Mouse (Mus musculus) heart, adult 8-10 months (tissue): ENCODE data around the gene Lce3f. TPM values are rescaled to one million over a fixed set of nuclear protein-coding genes. Genes with fewer than 3 reads are reported as not detected.

Experiments
- DNase-seq: peaks from one replicate; pipeline ENCODE4 v3.0.0; 2022; ENCODE audit warnings: low spot score
- total RNA-seq, 4 experiments: library from RNA; stranded (reverse); gene quantifications; 2 replicates each; pipeline ENCODE4 v1.2.4; 2022

Gene Lce3f
- total RNA-seq, result not detected

DNA sequence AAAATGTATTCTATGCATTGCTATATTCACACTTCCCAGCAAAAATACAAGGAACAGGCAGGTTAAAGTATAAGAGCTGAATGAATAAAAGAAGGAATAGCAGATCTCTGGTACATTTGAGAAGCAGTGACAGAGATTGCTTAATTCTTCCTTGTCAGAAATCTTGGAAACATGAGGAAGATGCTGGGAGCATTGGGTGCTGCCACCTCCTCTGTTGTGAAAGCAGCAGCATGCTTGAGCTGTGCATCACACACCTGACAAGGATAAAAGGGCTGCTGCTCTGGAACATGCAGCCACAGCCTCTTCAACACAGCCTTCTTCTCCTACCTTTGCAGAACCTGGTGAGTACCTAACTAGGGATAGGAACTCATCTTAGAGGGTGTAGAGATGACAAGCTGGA, at the start of gene Lce3f:
TSS of gene Lce3f (plus strand) at position 301 of the 400 bp plus-strand sequence.
- no peak for DNase-seq

- no peak for DNase-seq
Measured at GRCm38 (mm10) chr3:92944186-92944585, 47.8 kb upstream of the Lce3f start, which contains the start of gene Lce3c. Gene Lce3c, plus strand, starts transcription at chr3:92944486.

DNA sequence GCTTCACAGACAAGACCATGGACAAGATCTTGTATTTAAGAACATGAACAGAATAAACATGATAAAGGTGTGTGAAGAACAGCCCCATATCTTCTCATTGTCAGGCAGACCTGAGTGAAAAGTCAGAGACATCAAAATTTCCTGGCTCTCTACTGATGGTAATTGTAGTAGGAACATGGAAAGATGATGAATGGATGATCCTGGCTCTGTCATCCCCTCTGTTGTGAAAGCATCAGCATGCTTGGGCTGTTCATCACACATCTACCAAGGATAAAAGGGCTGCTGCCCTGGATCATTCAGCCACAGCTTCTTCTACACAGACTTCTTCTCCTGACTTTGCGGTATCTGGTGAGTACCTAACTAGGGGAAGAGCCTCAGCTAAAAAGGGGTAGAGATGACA, 34.9 kb upstream of the Lce3f start, which contains the start of gene Lce3d:
TSS of gene Lce3d (plus strand) at position 301 of the 400 bp plus-strand sequence.
- no peak for DNase-seq

DNA sequence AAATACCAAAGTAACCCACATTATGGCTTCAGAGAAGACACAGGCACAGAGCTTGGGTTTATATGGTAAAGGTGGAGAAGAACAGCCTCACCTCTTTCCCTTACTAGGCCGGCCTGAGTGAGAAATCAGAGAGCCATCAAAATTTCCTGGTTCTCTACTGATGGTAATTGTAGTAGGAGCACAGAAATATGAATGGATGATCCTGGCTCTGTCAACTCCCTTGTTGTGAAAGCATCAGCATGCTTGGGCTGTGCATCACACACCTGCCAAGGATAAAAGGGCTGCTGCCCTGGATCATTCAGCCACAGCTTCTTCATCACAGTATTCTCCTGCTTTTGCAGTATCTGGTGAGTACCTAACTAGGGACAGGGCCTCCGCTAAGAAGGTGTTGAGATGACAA, 25.3 kb upstream of the Lce3f start, which contains the start of gene Lce3e:
TSS of gene Lce3e (plus strand) at position 301 of the 400 bp plus-strand sequence.
- DNase-seq, result no peak

DNA sequence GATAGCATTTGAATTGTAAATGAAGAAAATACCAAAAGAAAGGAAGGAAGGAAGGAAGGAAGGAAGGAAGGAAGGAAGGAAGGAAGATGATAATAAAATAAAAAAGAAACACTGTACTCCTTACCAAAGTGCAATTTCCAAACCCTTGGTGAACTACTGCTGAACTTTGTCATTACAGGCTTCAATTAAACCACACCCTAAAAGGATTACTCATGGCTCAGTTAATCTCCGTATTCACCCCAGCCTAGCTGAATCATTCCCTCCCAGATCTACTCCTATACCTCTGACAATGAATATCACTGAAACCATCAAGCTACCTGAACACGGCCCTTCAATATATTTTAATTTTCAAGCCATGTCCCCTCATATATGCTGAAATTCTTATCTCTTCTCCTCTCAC, 13.5 kb upstream of the Lce3f start:
- DNase-seq, result no peak

- DNase-seq, result peak; percentile 14
Measured at GRCm38 (mm10) chr3:92998691-92999090, 6.7 kb downstream of the Lce3f start.

DNA sequence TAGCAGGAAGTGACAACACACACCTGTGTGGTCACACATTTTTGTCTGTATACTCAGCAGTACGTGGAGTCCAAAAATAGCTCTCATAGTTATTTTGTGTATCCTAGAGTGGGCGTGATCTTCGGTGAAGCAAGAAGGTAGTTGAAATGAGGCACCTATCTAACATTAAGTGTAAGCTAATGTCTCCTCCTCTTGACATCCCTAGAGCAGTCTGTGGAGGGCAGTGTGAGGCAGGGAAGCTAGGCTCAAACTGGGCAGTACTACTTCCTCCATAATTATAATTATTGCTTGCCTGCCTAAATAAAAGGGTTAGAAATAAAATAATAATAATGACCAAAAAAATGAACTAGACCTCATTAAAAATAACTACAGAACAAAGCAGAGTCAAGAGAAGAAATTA, 8.6 kb downstream of the Lce3f start:
- no peak for DNase-seq

- no peak for DNase-seq
Measured at GRCm38 (mm10) chr3:93002843-93003242, 10.8 kb downstream of the Lce3f start.

GRCm38 (mm10) chr3:93014378-93014801, 22.4 kb downstream of the Lce3f start:
- no peak for DNase-seq

GRCm38 (mm10) chr3:93014871-93015270, 22.8 kb downstream of the Lce3f start:
- DNase-seq, result no peak

DNA sequence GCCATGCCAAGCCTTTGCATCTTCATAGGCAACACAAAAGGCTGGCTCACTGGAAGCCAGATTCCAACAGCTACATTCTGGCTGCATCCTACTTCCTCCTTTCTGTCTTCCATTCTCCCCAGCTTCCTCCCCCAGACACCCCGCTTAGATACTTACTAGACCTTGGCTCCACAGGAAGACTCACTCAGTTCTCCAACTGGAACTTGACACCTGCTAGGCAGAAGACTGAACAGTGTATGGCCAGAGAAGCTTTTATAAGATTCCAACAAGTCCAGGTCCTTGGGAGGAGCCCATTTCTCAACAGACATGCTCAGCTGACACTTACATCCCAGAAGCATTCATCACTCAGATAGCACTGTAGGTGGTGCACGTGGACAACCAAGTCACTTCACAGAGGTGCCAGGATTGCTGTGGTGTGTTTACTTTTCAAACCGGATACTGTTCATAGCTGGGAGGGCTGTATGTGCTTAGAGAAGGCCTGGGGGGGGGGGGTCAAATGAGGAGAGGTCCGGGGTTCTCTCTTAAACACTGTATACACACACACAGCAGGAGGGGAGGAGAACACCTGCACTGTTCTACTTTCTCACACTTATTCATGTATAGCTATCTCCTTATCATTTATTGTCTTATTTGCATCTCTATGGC, 23.6 kb downstream of the Lce3f start, which contains the start of gene Crct1:
TSS of gene Crct1 (minus strand) at position 228 of the 645 bp plus-strand sequence.
- no peak for DNase-seq

- no peak for DNase-seq
Measured at GRCm38 (mm10) chr3:93018960-93019359, 26.9 kb downstream of the Lce3f start, which contains the start of gene Lce1m. Gene Lce1m, minus strand, starts transcription at chr3:93019060.

GRCm38 (mm10) chr3:93021171-93021570, 29.1 kb downstream of the Lce3f start:
- no peak for DNase-seq

- DNase-seq, result no peak
Measured at GRCm38 (mm10) chr3:93023411-93024184, 31.6 kb downstream of the Lce3f start.

GRCm38 (mm10) chr3:93025486-93025885, 33.5 kb downstream of the Lce3f start:
- DNase-seq, result no peak

- DNase-seq, result no peak
Measured at GRCm38 (mm10) chr3:93031450-93031849, 39.4 kb downstream of the Lce3f start.

Other genes with a start within 250 kb of the Lce3f start
- gene Lce1g, start 239.9 kb upstream of the Lce3f start, total RNA-seq, result not detected
- not detected for gene Lce1h, start 227.2 kb upstream of the Lce3f start, total RNA-seq
- gene Lce1i, start 213.3 kb upstream of the Lce3f start, total RNA-seq, result not detected
- gene Lce1j, start 201.7 kb upstream of the Lce3f start, total RNA-seq, result not detected
- gene Lce1k, start 184.3 kb upstream of the Lce3f start, total RNA-seq, result not detected
- not detected for gene Kprp, start 165.0 kb upstream of the Lce3f start, total RNA-seq
- gene Lce1l, start 140.9 kb upstream of the Lce3f start, total RNA-seq, result not detected
- not detected for gene 2310050C09Rik, start 122.0 kb upstream of the Lce3f start, total RNA-seq
- gene Lce3a, start 66.0 kb upstream of the Lce3f start, total RNA-seq, result not detected
- not detected for gene Lce3b, start 59.2 kb upstream of the Lce3f start, total RNA-seq
- not detected for gene Lce3c, start 47.7 kb upstream of the Lce3f start, total RNA-seq
- gene Lce3d, start 34.8 kb upstream of the Lce3f start, total RNA-seq, result not detected
- not detected for gene Lce3e, start 25.2 kb upstream of the Lce3f start, total RNA-seq
- not detected for gene Crct1, start 23.5 kb downstream of the Lce3f start, total RNA-seq
- gene Lce1m, start 26.8 kb downstream of the Lce3f start, total RNA-seq, result not detected
- not detected for gene Gm4858, start 76.6 kb downstream of the Lce3f start, total RNA-seq
- gene Crnn, start 152.6 kb downstream of the Lce3f start, total RNA-seq, result not detected
- gene Flg2, start 205.1 kb downstream of the Lce3f start, total RNA-seq, result not detected